Mouse (Mus musculus) thymus, postnatal 4 days (tissue): Measurements from ENCODE around the gene Adgra3.
A peak's percentile ranks its signal among the peaks of the same experiment; 100 is the strongest.

Experiments
- DNase-seq: peaks from one replicate; pipeline ENCODE4 v3.0.0; 2021

Adgra3 gene

DNA sequence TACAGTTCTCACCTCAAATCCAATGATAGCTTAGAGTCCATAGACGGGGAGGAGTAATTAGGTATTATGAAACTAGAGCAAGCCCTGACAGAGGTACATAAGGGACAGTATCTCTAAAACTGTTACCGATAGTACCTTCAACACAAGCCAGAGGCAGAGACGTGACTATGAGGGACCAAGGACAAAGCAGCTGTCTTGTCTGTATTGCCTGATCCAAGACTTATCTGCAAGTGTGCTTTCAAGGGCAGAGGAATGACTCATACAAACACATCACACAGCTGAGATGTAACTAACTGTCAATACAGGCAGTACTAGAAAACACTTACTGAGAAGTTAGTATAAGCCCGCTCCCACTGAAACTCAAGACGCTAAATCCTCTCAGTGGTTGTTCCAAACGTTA lies 91.1 kb downstream of the Adgra3 start:
- no peak for DNase-seq

DNA sequence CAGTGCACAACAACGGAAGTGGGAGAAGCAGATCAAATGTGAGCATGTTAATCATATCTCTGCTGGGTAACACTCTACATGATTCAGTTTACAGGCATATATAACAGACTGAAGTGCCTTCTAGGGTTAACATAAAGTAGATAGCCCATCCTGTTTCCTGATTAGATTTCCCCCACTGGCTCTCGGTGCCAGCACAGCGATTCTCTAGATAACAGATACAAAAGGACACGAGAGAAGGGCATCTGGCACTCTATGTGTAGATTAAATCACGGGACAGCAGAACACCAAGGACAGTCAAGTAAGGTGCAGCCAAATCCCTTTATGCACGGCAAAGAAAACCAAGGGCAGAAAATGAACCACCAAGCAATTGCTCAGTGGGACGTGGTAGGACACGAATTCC lies 93.0 kb downstream of the Adgra3 start:
- DNase-seq, result no peak

DNA sequence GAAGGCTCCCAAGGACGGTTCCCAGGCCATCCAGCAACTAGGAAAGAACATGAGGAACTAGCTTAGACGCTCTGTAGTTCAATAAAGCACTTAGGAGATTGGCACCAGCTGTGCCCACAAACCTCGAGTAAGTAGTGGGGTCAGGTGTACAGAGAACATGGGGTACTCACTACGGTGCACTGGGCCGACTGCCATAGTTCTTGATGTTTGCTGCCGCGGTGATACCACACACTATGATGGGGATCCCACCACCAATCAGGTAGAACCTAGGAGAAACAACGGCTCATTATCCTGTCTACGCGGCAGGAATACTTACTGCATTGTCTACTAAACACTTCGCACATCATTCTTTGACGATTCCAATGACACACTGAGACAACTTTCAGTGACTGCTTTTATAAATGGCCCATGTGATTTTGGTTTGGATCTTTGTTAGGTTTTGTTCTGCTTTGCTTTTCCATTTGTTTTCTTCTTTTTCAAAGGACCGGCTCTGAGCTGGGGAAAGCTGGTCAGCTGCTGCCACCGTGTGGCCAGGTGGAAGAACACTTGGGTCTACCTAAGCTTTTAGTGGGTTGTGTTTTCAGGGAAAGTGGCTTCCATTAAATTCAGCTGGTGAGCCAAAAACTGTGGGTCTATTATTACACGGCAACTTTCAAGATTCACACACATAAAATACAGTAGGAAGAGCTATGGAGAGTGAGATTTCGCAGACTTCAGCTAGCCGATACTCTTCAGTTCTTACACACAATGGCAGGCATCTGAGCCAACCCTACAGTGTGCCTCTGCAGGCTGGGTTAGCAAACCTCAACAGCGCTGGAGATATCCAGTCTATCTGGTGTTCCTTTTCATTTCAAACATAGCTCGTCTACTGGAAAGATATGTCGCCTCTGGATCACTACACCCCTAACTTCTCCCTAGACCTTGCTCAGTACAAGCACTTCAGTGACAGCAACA lies 97.1 kb downstream of the Adgra3 start:
- peak; percentile 66 for DNase-seq

GRCm38 (mm10) chr5:49936354-49936753 lies 122.5 kb downstream of the Adgra3 start:
- no peak for DNase-seq

GRCm38 (mm10) chr5:49924712-49925111 lies 134.1 kb downstream of the Adgra3 start:
- DNase-seq, result no peak

DNA sequence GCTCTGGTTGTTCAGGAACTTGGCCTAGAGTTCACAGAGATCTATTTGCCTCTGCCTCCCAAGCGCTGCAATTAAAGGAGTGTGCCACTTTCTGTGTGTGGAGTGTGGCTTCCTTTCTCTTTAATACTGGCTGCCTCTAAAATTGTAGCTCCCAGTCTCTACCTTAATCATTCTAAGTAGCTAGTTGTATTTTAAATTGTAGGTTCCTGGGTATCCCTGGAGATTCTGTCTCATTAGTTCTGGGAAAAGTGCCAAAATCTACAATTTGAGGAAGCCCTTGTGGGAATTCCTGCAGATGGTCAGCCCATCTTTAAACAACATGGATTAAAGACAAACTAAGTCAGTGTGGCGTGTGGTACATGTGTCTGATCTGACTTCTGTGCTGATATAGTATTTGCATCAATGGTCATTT lies 143.1 kb downstream of the Adgra3 start:
- DNase-seq, result no peak
